Mouse (Mus musculus) spleen, adult 12 weeks (tissue): ENCODE data around the gene Pbx1.

ENCODE experiments used
- DNase-seq: peaks from one replicate; pipeline ENCODE4 v3.0.0; 2022; ENCODE audit warnings: low spot score

Pbx1 gene

GRCm38 (mm10) chr1:168070273-168070910, 361.7 kb downstream of the Pbx1 start:
- no peak for DNase-seq

- no peak for DNase-seq
Measured at GRCm38 (mm10) chr1:168069740-168070139, 362.3 kb downstream of the Pbx1 start.
